Mouse (Mus musculus): Measurements from ENCODE around the gene Psmd9.
A peak's percentile ranks its signal among the peaks of the same experiment; 100 is the strongest.

The Psmd9 gene

GRCm38 (mm10) chr5:123150641-123151040 is 18.6 kb upstream of the Psmd9 start:
- peak; percentile 94 for DNase-seq (ENCODE audit: low read depth)

GRCm38 (mm10) chr5:123151077-123151476 is 18.1 kb upstream of the Psmd9 start:
- DNase-seq (ENCODE audit: low read depth): peak; percentile 90

GRCm38 (mm10) chr5:123151707-123152362 is 17.4 kb upstream of the Psmd9 start:
- DNase-seq (ENCODE audit: low read depth): no peak

GRCm38 (mm10) chr5:123152901-123153300 is 16.3 kb upstream of the Psmd9 start:
- no peak for DNase-seq (ENCODE audit: low read depth)

GRCm38 (mm10) chr5:123155425-123155824 is 13.8 kb upstream of the Psmd9 start:
- peak; percentile 92 for DNase-seq (ENCODE audit: low read depth)

GRCm38 (mm10) chr5:123156763-123157162 is 12.4 kb upstream of the Psmd9 start:
- DNase-seq (ENCODE audit: low read depth): no peak

- no peak for DNase-seq (ENCODE audit: low read depth)
Observed at GRCm38 (mm10) chr5:123157972-123158371, 11.2 kb upstream of the Psmd9 start.

GRCm38 (mm10) chr5:123159446-123159845 is 9.8 kb upstream of the Psmd9 start:
- DNase-seq (ENCODE audit: low read depth): no peak

- DNase-seq (ENCODE audit: low read depth): no peak
Observed at GRCm38 (mm10) chr5:123159866-123160265, 9.3 kb upstream of the Psmd9 start.

- no peak for DNase-seq (ENCODE audit: low read depth)
Observed at GRCm38 (mm10) chr5:123160341-123160740, 8.9 kb upstream of the Psmd9 start.

GRCm38 (mm10) chr5:123162942-123163341 is 6.3 kb upstream of the Psmd9 start:
- no peak for DNase-seq (ENCODE audit: low read depth)

- no peak for DNase-seq (ENCODE audit: low read depth)
Observed at GRCm38 (mm10) chr5:123166437-123166836, 2.8 kb upstream of the Psmd9 start.

GRCm38 (mm10) chr5:123167591-123167990 is 1.6 kb upstream of the Psmd9 start:
- DNase-seq (ENCODE audit: low read depth): peak; percentile 74

GRCm38 (mm10) chr5:123170365-123170764 is 1.2 kb downstream of the Psmd9 start:
- DNase-seq (ENCODE audit: low read depth): peak; percentile 76

- peak; percentile 92 for DNase-seq (ENCODE audit: low read depth)
Observed at GRCm38 (mm10) chr5:123171646-123172350, 2.6 kb downstream of the Psmd9 start.

- peak; percentile 50 for DNase-seq (ENCODE audit: low read depth)
Observed at GRCm38 (mm10) chr5:123178792-123179191, 9.6 kb downstream of the Psmd9 start.

- no peak for DNase-seq (ENCODE audit: low read depth)
Observed at GRCm38 (mm10) chr5:123180390-123180789, 11.2 kb downstream of the Psmd9 start.

GRCm38 (mm10) chr5:123181536-123181935 is 12.3 kb downstream of the Psmd9 start:
- DNase-seq (ENCODE audit: low read depth): no peak

GRCm38 (mm10) chr5:123182651-123183050 is 13.4 kb downstream of the Psmd9 start, which contains the start of gene Hpd:
Hpd (minus strand) TSS chr5:123182727.
- no peak for DNase-seq (ENCODE audit: low read depth)

- no peak for DNase-seq (ENCODE audit: low read depth)
Observed at GRCm38 (mm10) chr5:123185966-123186365, 16.8 kb downstream of the Psmd9 start.

- no peak for DNase-seq (ENCODE audit: low read depth)
Observed at GRCm38 (mm10) chr5:123187306-123187705, 18.1 kb downstream of the Psmd9 start.

GRCm38 (mm10) chr5:123190912-123191311 is 21.7 kb downstream of the Psmd9 start:
- no peak for DNase-seq (ENCODE audit: low read depth)

- no peak for DNase-seq (ENCODE audit: low read depth)
Observed at GRCm38 (mm10) chr5:123191427-123191826, 22.2 kb downstream of the Psmd9 start.
